Mouse (Mus musculus): Measurements from ENCODE around the gene Etl4. TPM values are rescaled to one million over a fixed set of nuclear protein-coding genes. Genes with fewer than 3 reads are reported as not detected.

The Etl4 gene
- polyA plus RNA-seq, 1 experiment from 2014 or later: 16.1 TPM

DNA sequence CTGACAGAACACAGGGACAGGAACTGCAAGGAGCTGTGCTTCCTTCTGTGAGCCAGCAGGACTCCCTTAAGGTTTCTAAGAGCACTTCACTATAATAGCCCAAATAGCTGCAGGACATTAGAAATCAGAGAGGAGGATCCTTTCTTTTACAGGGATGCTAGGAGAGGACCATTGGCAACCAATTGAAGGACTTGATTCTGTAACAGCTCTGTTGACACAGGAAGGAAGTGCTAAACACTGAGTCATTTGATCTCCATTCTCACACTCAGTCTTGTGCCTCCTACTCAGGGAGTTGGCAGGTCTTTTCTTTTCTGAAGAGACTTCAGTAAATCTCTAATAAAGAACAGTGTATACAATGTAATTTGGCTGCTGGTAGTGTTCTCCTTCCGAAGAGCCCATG is 838.9 kb downstream of the Etl4 start:
- Histone ChIP-seq H3K36me3 (ENCODE audit: control insufficient read depth, insufficient read depth) (peaks cover 15% of the 10 kb centered on the region), H3K27me3 (replicated peaks; ENCODE audit: control insufficient read depth, insufficient read depth, low read length) (no peaks in the 10 kb centered on the region), H3K27ac (ENCODE audit: low read depth, low read length) (no peak overlapping the region), H3K4me3 (ENCODE audit: low read depth, low read length) (no peak overlapping the region), H3K4me1 (replicated peaks; ENCODE audit: control insufficient read depth, insufficient read depth, low read length) (no peaks in the 10 kb centered on the region), H3K9ac (ENCODE audit: low read depth, low read length) (no peak overlapping the region), H3K4me2 (replicated peaks; ENCODE audit: low read depth) (no peak overlapping the region), H3K9me3 (ENCODE audit: control insufficient read depth) (no peaks in the 10 kb centered on the region)
- no peak for ATAC-seq
- TF ChIP-seq CTCF (IDR thresholded peaks at IDR 0.05; ENCODE audit: low read depth): no peak
- WGBS: 60% methylated on average over 1 of the region's 1 CpGs

- Histone ChIP-seq H3K36me3 (ENCODE audit: control insufficient read depth, insufficient read depth) (peaks cover 4% of the 10 kb centered on the region; the same call in 1 of the 2 replicates), H3K4me2 (replicated peaks; ENCODE audit: low read depth) (no peak overlapping the region), H3K4me3 (ENCODE audit: low read depth, low read length) (no peak overlapping the region), H3K9me3 (ENCODE audit: control insufficient read depth) (no peaks in the 10 kb centered on the region), H3K4me1 (replicated peaks; ENCODE audit: control insufficient read depth, insufficient read depth, low read length) (no peaks in the 10 kb centered on the region), H3K27me3 (replicated peaks; ENCODE audit: control insufficient read depth, insufficient read depth, low read length) (no peaks in the 10 kb centered on the region), H3K9ac (ENCODE audit: low read depth, low read length) (no peak overlapping the region), H3K27ac (ENCODE audit: low read depth, low read length) (no peak overlapping the region)
- no peak for ATAC-seq
- no peak for TF ChIP-seq CTCF (IDR thresholded peaks at IDR 0.05; ENCODE audit: low read depth)
- 89% methylated on average over 3 of the region's 3 CpGs for WGBS
These were observed 840.1 kb downstream of the Etl4 start for GRCm38 (mm10) chr2:20749687-20750086.

DNA sequence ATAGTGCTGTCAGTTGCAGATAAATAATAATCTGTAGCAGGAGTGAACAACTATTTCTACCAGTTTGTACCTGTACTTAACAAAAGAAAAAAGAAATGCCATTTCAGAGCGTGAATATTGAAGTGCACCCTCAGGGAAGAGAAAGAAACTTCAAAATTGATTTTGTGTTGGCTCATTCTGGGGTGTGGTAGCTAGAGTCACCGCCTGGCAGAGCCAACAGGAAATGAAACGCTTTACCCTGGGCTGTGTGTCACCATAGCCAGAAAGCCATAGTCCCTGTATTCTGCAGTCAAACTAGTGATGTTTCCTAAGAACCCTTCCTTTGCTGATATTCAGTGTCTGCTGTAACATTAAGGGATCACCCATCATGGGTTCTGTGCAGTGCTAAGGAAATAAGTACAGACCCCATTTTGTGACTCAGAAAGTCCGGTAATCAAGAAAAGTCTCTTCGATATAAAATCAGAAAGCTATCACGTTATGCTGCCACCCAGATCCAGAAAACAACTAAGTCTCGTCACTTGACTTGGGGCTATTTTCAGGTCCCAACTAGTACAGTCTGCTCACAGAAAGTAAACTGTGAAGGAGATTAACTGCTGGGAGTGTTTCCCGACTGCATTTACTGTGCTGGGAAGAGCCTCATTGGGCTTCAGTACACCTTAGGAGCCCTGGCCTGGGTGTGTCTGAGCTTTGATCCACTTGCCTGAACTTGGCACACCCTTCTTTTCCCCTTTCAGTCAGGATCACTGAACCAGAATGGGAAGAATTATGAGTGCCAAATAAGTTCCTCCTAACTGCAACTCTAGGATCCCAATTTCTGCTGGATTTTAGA is 843.9 kb downstream of the Etl4 start:
- H3K27ac ChIP-seq (ENCODE audit: low read depth, low read length): peak overlapping the region; percentile 70
- H3K36me3 ChIP-seq (ENCODE audit: control insufficient read depth, insufficient read depth): no peaks in the 10 kb centered on the region
- no peaks in the 10 kb centered on the region for H3K4me1 ChIP-seq (replicated peaks; ENCODE audit: control insufficient read depth, insufficient read depth, low read length)
- H3K9me3 ChIP-seq (ENCODE audit: control insufficient read depth): no peaks in the 10 kb centered on the region
- H3K4me3 ChIP-seq (ENCODE audit: low read depth, low read length): no peak overlapping the region
- TF ChIP-seq CTCF (IDR thresholded peaks at IDR 0.05; ENCODE audit: low read depth): no peak
- WGBS: 46% methylated on average over 8 of the region's 8 CpGs
- H3K27me3 ChIP-seq (replicated peaks; ENCODE audit: control insufficient read depth, insufficient read depth, low read length): no peaks in the 10 kb centered on the region
- no peak overlapping the region for H3K4me2 ChIP-seq (replicated peaks; ENCODE audit: low read depth)
- no peak overlapping the region; the same call in 1 of the 2 replicates for H3K9ac ChIP-seq (ENCODE audit: low read depth, low read length)
- ATAC-seq: peak; percentile 94

DNA sequence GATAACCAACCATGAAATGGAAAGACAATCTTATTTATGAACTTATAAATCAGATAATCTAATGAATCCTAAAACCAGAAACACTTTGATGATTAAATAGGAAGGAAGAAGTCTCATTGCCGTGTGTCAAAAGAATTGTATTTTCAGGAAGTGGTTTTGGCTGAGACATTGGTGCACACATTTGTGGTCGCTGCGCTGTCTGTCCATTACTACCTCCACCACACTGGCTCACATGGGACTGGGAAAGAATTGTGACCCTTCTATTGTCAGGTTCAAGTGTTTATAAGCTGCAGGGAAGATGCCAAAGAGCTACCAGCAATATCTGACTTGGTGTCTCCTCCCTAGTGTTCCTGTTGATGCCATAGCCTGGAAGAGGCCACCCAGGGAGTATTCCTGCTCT is 847.4 kb downstream of the Etl4 start:
- 88% methylated on average over 3 of the region's 3 CpGs for WGBS

GRCm38 (mm10) chr2:20759045-20759662 is 849.6 kb downstream of the Etl4 start:
- Histone ChIP-seq H3K9me3 (ENCODE audit: control insufficient read depth) (no peaks in the 10 kb centered on the region), H3K27ac (ENCODE audit: low read depth, low read length) (peak overlapping the region; percentile 30; the same call in 1 of the 2 replicates), H3K4me1 (replicated peaks; ENCODE audit: control insufficient read depth, insufficient read depth, low read length) (0 out of 2 replicates have a peak, but pooled peaks cover 9% of the 10 kb centered on the region), H3K4me3 (ENCODE audit: low read depth, low read length) (no peak overlapping the region), H3K27me3 (replicated peaks; ENCODE audit: control insufficient read depth, insufficient read depth, low read length) (no peaks in the 10 kb centered on the region), H3K9ac (ENCODE audit: low read depth, low read length) (no peak overlapping the region), H3K36me3 (ENCODE audit: control insufficient read depth, insufficient read depth) (no peaks in the 10 kb centered on the region), H3K4me2 (replicated peaks; ENCODE audit: low read depth) (peak overlapping the region; percentile 22; the same call in 1 of the 2 replicates)
- no peak for TF ChIP-seq CTCF (IDR thresholded peaks at IDR 0.05; ENCODE audit: low read depth)
- 41% methylated on average over 7 of the region's 7 CpGs for WGBS
- ATAC-seq: peak; percentile 73

More for the DNA sequence above, 847.4 kb downstream of the Etl4 start:
- no peak for ATAC-seq
- no peak overlapping the region for H3K4me3 ChIP-seq (ENCODE audit: low read depth, low read length)
- H3K9me3 ChIP-seq (ENCODE audit: control insufficient read depth): no peaks in the 10 kb centered on the region
- H3K4me2 ChIP-seq (replicated peaks; ENCODE audit: low read depth): no peak overlapping the region
- no peaks in the 10 kb centered on the region for H3K27me3 ChIP-seq (replicated peaks; ENCODE audit: control insufficient read depth, insufficient read depth, low read length)
- H3K36me3 ChIP-seq (ENCODE audit: control insufficient read depth, insufficient read depth): no peaks in the 10 kb centered on the region
- no peak overlapping the region for H3K9ac ChIP-seq (ENCODE audit: low read depth, low read length)
- 0 out of 2 replicates have a peak, but pooled peaks cover 9% of the 10 kb centered on the region for H3K4me1 ChIP-seq (replicated peaks; ENCODE audit: control insufficient read depth, insufficient read depth, low read length)
- no peak overlapping the region for H3K27ac ChIP-seq (ENCODE audit: low read depth, low read length)
- no peak for TF ChIP-seq CTCF (IDR thresholded peaks at IDR 0.05; ENCODE audit: low read depth)

DNA sequence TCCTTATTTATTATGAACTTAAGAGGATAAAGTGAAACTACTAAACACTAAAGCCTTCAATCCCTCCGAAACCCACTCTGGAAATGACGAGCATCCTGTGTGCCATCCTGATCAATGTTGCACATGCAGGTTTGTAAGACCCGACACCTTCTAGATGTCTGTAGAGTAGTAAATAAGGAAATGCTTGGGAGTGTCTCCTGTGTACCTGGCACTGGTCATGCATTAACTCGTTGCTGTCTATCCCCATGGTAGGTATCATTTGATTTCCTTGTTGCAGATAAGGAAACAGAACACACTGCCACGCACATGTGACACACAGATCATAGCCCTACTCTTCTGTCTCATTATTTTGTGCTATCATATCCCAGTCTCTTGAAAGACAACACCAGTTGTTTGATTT is 851.7 kb downstream of the Etl4 start:
- Histone ChIP-seq H3K27me3 (replicated peaks; ENCODE audit: control insufficient read depth, insufficient read depth, low read length) (no peaks in the 10 kb centered on the region), H3K9me3 (ENCODE audit: control insufficient read depth) (no peaks in the 10 kb centered on the region), H3K9ac (ENCODE audit: low read depth, low read length) (no peak overlapping the region), H3K4me3 (ENCODE audit: low read depth, low read length) (no peak overlapping the region), H3K36me3 (ENCODE audit: control insufficient read depth, insufficient read depth) (peaks cover 10% of the 10 kb centered on the region; the same call in 1 of the 2 replicates), H3K4me2 (replicated peaks; ENCODE audit: low read depth) (no peak overlapping the region), H3K4me1 (replicated peaks; ENCODE audit: control insufficient read depth, insufficient read depth, low read length) (0 out of 2 replicates have a peak, but pooled peaks cover 9% of the 10 kb centered on the region), H3K27ac (ENCODE audit: low read depth, low read length) (peak overlapping the region; percentile 29; the same call in 1 of the 2 replicates)
- WGBS: 61% methylated on average over 5 of the region's 5 CpGs
- ATAC-seq: peak; percentile 63
- TF ChIP-seq CTCF (IDR thresholded peaks at IDR 0.05; ENCODE audit: low read depth): no peak
